Mouse (Mus musculus) erythroid progenitor cell, adult 5-6 weeks (primary cell): ENCODE results near the gene Pik3cd. TPM values are rescaled to one million over a fixed set of nuclear protein-coding genes. Genes with fewer than 3 reads are reported as not detected.
A peak's percentile ranks its signal among the peaks of the same experiment; 100 is the strongest.

Experiments used
- ATAC-seq: replicated peaks from 2 replicates; pipeline ENCODE4 v1.8.0; 2016; ENCODE audit warnings: moderate number of reproducible peaks, mild to moderate bottlenecking, moderate TSS enrichment, inconsistent platforms; ENCODE audit not compliant: poor library complexity, low FRiP score, severe bottlenecking
- total RNA-seq, 2 experiments: library from RNA; stranded (forward) in 1 of 2; stranded (reverse) in 1 of 2; fragments of 150-400 nt in 1 of 2; fragments of 186-747, 209-891 nt in 1 of 2; gene quantifications; 2 replicates each; pipeline versions ENCODE4 v1.2.3 to v1.2.4; 2015 to 2017; ENCODE audit warnings: low replicate concordance in 2 of 2

The Pik3cd gene
- total RNA-seq, 2 experiments from 2014 or later = 5.9 to 16.3 TPM

DNA sequence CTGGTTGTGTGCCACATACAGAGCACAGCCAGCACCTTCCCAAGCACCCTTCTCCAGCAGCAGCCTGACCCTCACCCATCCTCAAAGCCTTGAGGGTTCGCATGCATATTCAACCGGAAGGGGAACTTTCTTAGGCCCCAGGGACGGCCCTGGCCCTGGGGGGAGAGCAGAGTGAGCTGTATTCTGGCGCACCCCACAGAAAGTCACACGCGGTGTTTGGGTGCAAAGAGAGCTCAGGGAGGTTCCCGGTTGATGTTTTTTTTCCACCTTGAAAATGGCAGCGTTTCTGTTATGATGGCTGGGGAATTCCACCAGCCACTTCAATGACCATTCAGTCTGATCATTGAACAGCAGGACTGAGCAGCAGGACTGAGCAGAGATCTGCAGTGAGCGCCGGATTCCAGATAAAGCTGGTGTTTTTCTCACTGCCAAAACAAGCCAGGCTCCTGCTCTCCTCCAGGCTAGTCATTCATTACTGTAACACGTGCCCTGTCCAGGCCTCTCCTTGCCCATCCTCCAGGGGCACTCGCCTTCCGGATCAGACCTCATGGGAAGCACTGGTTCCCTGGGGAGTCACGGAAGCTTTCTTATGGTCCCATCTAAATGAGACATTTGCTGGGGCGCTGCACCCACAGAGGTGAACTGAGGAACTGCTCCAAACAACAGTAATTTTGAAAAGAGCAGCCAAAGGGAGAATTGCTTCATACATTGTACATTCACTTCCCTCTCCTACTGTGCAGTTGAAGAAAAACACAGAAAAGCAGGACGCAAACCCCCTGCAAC is 6.0 kb downstream of the Pik3cd start:
- ATAC-seq = no peak

DNA sequence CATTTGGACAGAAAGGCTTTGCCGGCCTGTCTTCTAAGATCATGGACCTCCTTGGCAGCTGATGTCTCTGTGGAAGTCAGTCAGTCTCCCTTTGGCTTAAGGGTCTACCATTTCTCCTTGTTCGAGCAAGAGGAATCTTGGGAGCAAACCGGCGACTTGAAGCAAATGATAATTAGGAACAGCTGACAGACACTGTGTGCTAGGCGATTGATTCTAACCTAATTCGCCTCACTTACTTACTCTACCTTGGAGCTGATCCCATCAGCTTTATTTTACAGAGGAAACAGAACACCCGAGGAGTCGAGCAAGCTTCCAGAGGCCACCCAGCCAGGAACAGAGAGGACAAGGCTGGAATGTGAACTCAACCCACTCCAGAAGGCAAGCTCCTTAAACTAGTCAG is 11.0 kb downstream of the Pik3cd start:
- no peak for ATAC-seq

- 0 out of 2 replicates have a peak, but pooled peaks have one; percentile 42 for ATAC-seq
Measured at GRCm38 (mm10) chr4:149690828-149691280, 11.5 kb downstream of the Pik3cd start.

- ATAC-seq = no peak
Measured at GRCm38 (mm10) chr4:149689822-149690700, 12.3 kb downstream of the Pik3cd start.

DNA sequence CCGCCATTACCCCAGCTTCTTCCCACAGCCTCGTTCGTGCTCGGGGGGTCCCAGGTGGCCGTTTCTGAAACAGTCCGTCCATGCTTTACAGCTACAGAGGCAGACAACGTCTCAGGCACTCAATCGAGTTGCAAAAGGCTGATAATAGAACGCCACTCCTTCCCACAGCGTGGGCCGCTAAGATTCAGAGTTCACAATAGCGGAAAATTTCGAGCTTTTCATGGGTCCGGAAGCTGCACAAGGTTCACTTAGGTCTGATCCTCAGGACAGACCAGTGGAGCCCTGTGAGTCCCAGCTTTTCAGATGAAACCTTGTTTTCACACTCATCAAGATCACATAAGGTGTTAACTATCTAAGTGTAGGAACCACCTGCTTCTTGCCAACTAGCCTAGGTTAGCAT is 13.5 kb downstream of the Pik3cd start:
- no peak for ATAC-seq

DNA sequence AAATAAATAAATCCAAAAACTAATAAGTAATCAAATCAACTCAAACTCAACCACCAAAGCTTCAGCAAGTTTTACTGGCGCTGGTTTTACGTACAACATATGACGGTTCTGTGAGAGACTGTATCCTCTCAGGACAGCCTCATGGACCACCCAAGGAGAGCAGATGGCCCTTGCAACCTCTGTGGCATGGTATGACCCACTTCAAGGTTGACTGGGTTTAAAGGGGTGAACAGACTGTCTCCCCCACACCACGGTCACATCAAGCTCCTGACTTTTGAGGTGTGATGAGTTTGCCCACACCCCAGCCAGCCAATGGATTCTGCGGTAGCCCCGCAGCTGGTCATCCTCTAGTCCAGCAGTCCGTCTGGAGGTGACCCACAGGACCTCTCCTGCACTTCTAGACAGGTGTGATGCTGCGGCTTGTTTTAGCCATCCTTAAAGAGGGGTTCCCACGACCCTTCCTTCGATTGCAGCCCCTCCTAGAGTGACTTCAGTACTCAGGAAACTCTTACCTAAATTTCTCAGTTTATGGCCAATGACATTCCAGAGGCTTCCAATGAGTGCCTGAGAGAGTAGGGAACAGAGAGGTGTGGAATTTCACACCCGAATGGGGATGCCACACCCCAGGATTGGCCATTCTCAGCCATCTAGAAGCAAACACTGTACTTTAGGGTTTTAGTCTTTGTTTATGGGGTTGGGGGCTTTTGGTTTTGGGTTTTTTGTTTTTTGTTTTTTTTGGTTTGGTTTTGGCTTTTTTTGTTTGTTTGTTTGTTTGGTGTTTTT is 17.3 kb downstream of the Pik3cd start:
- no peak for ATAC-seq

- no peak for ATAC-seq
Measured at GRCm38 (mm10) chr4:149683875-149684274, 18.5 kb downstream of the Pik3cd start.

DNA sequence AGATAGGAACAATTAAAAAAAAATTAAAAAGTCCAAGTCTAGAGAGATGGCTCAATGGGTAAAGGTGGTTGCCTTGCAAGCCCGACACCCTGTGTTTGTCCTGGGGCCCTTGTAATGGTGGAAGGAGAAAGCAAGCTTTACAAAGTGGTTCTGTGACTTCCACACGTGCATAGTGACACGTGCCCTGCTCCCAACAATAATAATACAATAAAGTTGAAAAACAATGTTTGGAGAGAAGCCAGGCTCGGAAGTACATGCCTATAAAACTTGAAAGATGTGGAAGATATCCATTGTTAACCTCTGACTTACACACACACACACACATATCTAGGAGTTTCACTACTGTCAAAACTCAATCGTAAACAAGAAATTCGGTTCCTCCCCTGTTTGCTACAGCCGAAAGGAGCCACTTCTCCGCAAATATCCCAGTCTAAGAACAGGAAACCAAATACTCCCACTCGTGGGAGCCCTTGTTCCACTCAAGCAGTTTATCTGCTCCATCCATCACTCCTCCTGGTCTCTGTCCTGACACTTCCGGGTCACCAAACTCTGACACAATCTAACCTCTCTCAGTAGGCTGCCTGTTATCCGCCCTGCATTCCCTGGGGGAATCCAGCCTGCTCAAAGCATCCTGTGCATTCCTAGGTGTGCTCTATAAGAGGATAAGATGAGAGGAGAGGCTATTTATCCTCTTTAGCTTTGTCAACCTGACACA is 23.2 kb downstream of the Pik3cd start:
- ATAC-seq = no peak

DNA sequence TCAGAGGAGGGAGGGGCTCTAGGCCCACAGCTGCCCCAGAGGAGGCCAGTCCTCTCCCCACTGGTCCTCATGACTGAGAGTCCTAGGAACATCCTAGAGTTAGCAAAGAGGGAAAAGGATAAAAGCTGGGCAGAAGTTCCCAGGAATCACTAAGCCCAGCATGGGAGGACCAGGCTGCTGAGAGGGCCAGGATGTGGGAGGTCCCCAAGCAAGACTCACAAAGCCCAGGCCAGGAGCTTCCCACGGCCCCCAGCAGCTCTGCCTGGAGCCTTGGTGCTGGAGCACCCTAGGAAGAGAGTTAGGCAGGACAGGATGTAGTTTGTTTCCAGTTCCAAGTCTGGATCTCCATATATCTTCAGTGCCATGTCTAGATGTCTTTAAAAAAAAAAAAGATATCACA is 24.4 kb downstream of the Pik3cd start:
- ATAC-seq = no peak

DNA sequence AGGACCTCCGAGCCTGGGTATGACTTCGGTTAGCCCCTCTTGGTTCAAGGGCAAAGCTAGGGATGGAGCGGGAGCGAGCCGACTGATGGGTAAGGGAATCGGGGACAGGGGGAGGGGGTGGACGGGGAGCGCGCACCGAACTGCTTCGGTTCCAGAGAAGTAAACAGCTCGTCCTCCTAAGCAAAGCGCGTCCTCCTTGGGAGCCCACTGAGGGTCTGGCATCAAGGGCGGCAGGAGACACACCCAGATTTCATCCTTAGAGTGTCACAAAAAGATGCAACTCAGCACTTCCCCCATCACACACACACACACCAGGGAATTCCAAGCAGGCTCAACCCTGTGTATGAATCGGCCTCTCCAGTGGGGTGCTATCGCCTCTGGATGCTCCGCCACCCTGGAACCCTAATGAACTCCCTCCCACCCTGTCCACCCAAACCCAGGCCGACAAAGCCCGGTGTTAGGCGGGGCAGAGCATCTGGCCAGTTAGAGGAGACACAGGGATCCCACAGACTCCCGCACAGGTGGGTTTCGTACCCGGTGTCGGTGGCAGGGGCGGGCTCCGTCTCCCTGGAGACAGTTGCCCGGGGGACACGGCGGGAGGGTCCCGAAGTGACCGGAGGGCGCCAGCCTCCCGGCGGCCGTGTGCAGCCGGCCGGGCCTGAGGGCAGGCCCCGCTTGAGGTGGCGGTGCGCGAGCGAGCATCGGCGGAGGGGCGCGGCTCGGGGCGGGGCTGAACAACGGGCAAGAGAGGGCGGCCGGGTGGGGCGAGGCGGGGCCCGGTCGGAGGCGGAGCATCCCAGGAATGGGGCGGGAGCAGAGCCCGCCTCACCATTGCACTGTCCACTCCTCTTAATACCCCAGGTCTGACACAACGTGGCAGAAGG is 26.8 kb downstream of the Pik3cd start:
- ATAC-seq = peak; percentile 92

DNA sequence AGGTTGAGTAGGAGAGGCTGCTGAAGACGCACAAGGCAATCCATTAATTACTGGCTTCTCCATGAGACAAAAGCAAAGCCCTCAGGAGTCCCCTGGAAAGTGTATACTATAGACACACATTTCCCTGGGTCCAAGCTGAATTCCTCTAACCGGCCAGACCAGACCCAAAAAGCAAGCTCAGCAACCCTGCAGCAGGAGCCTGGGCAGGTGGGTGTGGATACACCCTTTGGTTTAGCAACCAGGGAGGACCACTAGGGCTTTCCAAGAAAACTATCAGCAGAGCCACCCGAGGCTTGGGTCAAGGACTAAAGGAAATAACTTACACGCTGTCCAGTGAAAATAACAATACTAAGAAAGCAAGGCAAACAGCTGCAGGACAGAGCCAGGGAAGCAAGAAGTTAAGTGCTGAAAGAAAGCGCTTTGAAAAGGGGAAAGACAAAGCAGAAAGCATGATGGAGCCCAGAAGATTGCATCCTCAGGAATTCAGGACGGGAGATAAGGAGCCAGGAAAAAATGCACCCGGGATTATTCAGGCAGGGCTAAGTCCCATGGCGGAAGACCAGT is 27.5 kb downstream of the Pik3cd start:
- ATAC-seq = no peak

GRCm38 (mm10) chr4:149672747-149673146 is 29.6 kb downstream of the Pik3cd start:
- no peak for ATAC-seq

DNA sequence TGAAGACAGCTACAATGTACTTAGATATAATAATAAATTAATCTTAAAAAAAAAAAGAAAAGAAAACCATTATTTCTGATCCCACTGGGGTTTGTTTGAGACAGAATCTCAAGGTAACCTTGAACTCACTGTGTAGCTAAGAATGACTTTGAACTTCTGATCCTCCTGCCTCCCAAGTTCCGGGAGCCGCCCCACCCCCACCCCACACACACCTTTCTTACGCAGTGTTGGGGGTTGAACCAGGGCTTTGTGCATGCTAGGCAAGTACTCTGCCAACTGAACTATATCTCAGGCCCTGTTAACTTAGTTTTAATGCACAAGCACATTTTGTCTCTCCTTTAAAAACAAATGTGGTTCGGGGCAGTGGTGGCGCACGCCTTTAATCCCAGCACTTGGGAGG is 31.2 kb downstream of the Pik3cd start:
- ATAC-seq = no peak

GRCm38 (mm10) chr4:149665692-149666090 is 36.7 kb downstream of the Pik3cd start:
- no peak for ATAC-seq

DNA sequence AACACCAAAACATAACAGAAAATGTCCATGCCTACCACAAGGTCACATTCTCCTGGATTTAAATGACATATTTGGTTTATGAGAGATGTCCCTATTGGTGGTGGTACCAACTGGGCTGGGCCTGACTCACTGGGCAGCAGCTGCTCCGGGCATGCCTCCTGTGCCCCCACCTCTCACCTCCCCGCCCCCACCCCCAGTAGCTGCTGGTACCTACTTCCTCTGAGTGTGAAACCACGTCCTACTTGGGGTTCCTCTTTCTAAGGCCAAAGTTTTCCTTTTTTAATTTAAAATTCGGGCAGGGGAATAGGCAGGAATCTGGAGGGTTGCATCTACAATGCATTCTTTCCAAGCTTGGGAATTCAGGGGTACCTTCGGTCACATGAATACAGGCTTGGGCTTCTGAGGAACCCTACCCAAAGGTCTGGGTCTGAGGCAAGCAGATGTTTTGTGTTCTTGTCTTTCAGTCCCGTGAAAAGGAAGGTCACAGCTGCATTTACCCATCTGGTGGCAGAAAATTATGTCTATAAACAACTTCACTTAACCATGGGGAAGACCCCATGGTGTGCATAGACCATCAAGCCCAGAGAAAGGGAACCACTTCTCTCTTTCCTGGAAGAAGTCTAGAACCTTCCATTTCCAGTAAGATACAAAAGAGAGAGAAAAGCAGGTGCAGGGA is 37.2 kb downstream of the Pik3cd start:
- ATAC-seq = no peak

DNA sequence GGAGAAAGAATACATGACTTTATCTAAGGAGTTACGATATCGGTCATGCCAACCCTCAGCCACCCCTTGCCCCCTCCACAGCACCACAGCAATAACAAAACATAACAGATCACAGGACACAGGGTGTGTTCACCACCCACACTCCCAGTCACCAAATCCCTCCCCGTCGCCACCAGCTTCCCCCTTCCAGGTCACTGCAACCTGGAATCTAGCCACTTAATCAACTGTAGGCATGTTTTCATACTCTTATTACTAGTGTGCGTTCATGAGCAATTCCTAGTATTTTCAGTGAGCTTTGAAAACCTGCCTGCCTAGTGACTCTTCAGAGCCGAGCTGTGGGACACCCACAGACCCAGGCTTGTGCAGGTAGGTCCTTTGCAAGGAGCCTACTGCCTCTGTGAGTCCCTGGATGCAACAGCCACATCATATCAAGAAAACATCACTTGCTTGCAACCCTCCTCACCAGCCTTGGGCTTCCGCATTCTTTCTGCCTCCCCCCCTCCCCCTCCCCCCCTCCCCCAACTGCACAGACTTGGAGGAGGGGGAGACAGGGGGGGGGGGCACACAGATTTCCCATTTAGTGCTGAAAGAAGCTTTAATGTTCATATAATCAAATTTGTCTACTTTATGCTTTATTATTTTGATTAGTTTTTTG is 38.4 kb downstream of the Pik3cd start:
- ATAC-seq = no peak

DNA sequence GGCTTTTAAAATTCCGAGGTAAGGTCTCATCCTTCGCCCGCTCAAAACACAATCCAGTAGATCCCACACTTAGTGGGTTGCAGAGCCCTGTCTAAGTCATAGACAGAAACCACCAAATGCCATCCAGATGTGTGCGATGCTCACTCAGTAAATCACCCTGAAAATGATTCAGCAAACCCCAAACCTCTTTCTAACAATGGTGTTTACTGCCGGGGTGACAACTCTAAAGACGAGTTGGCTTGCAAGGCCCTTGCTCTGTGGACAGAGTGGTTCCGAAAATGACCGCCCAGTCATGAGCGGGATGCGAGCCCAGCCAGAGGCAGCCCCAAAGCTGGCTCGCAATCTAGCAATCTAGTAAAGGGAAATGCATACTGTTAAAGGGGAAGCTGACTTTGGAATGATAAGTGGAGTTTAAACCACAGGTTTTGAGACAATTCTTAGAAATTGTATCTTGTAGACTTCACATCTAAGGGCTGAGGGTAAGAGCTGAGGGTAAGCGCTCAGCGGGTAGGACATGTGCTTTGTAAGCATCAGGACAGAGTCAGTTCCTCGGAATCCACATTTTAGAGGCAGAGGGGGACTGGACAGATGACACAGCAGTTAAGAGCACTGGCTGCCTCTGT is 40.3 kb downstream of the Pik3cd start:
- ATAC-seq = no peak
